ENCODE assay signal across 8 mouse cellular contexts in genomic region chr7:34388445-34389276, GRCm38 (mm10). TPM values are rescaled to one million over a fixed set of nuclear protein-coding genes. Genes with fewer than 3 reads are reported as not detected.
DNase-seq lines count a peak whose midpoint lies in the region; ATAC-seq and TF ChIP-seq lines count a peak whose summit lies in the region.

No protein-coding gene starts in this region.

- peak overlapping the region; percentile 76 for H3K27ac ChIP-seq in MEL (ENCODE audit: control insufficient read depth, low read depth, low read length)
- peak overlapping the region; percentile 98 for H3K27ac ChIP-seq in forebrain, postnatal 0 days (ENCODE audit: low read depth, low read length)

- peaks cover 9 to 15% of the 10 kb centered on the region in 2 experiments for H3K4me1 ChIP-seq in MEL (ENCODE audit: control insufficient read depth in 1 of 2, insufficient read depth in 2 of 2, low read length in 2 of 2)
- H3K4me1 ChIP-seq in forebrain, postnatal 0 days (ENCODE audit: insufficient read depth) = peaks cover 28% of the 10 kb centered on the region

- peaks cover 5 to 21% of the 10 kb centered on the region in 2 experiments; a peak in 3 of 4 replicates for H3K36me3 ChIP-seq in MEL (ENCODE audit: control insufficient read depth in 1 of 2, insufficient read depth in 2 of 2, low read length in 2 of 2)
- H3K36me3 ChIP-seq in forebrain, postnatal 0 days (ENCODE audit: insufficient read depth) = no peaks in the 10 kb centered on the region

- H3K4me3 ChIP-seq in MEL (ENCODE audit: control insufficient read depth in 1 of 2, insufficient read depth in 1 of 2, low read depth in 2 of 2, low read length in 2 of 2) = peak overlapping the region; percentile 89 to 97
- peak overlapping the region; percentile 89 for H3K4me3 ChIP-seq in forebrain, postnatal 0 days (ENCODE audit: low read depth, low read length)

- no peaks in the 10 kb centered on the region for H3K9me3 ChIP-seq in MEL (replicated peaks; ENCODE audit: insufficient read depth, low read length)
- no peaks in the 10 kb centered on the region for H3K9me3 ChIP-seq in forebrain, postnatal 0 days (ENCODE audit: low read length)

- no peaks in the 10 kb centered on the region for H3K27me3 ChIP-seq in MEL (ENCODE audit: control insufficient read depth in 1 of 2, insufficient read depth in 2 of 2, low read length in 2 of 2)
- H3K27me3 ChIP-seq in forebrain, postnatal 0 days (ENCODE audit: insufficient read depth, low read length) = no peaks in the 10 kb centered on the region

- DNase-seq in MEL (ENCODE audit: low read depth, low spot score) = peak; percentile 71
- DNase-seq in cerebellum, adult 18-20 months = peak; percentile 73 to 81
- peak; percentile 76 for DNase-seq in forebrain, postnatal 0 days
- DNase-seq in layer of hippocampus, postnatal 10 days (ENCODE audit: low spot score in 2 of 2) = peak; percentile 60 to 71
- DNase-seq in lung, postnatal 36 days = peak; percentile 71
- DNase-seq in retina, embryonic 14.5 days (ENCODE audit: low spot score) = peak; percentile 65
- peak; percentile 75 to 76 for DNase-seq in thymus, postnatal 36 days

- peak overlapping the region; percentile 97 for H3K9ac ChIP-seq in MEL (ENCODE audit: control insufficient read depth, low read depth, low read length, poor library complexity, severe bottlenecking)
- peak overlapping the region; percentile 97 for H3K9ac ChIP-seq in forebrain, postnatal 0 days

- peaks cover 53% of the 10 kb centered on the region for H3K79me2 ChIP-seq in MEL (ENCODE audit: control insufficient read depth, insufficient read depth, low read length, poor library complexity)

- TF ChIP-seq CTCF in MEL (IDR thresholded peaks at IDR 0.05 in 2 of 3, conservative IDR thresholded peaks at IDR 0.05 in 1 of 3; ENCODE audit: control insufficient read depth in 1 of 3, insufficient read depth in 1 of 3, low read depth in 2 of 3, low read length in 3 of 3, poor library complexity in 1 of 3, severe bottlenecking in 1 of 3) = no peak
- TF ChIP-seq CTCF in forebrain, postnatal 0 days (IDR thresholded peaks at IDR 0.05; ENCODE audit: low read depth) = no peak

- no peak for TF ChIP-seq POLR2A in MEL (IDR thresholded peaks at IDR 0.05; ENCODE audit: control insufficient read depth in 1 of 2, insufficient read depth in 1 of 2, low read depth in 1 of 2, low read length in 2 of 2, poor library complexity in 1 of 2)

- WGBS in forebrain, postnatal 0 days = under 1% methylated on average over 63 of the region's 64 CpGs

- H3K4me2 ChIP-seq in forebrain, postnatal 0 days (ENCODE audit: low read depth) = peak overlapping the region; percentile 86

- ATAC-seq in forebrain, postnatal 0 days = peak; percentile 57
- peak; percentile 43 to 51 for ATAC-seq in hematopoietic stem cell, adult 5-6 weeks (replicated peaks in 1 of 2; ENCODE audit: insufficient read depth in 1 of 2, low FRiP score in 2 of 2, low TSS enrichment in 1 of 2, low read depth in 1 of 2, poor library complexity in 2 of 2, severe bottlenecking in 2 of 2)

- peak in 1 of 2 experiments; percentile 33; a peak in 1 of 4 replicates for TF ChIP-seq EP300 in MEL (IDR thresholded peaks at IDR 0.05; ENCODE audit: low read depth in 1 of 2, low read length in 2 of 2)

- no peak for TF ChIP-seq RAD21 in MEL (IDR thresholded peaks at IDR 0.05; ENCODE audit: low read depth, low read length)

TF ChIP-seq in MEL, 35 proteins besides CTCF, POLR2A, EP300 and RAD21:
- no peak for TF ChIP-seq TBP (IDR thresholded peaks at IDR 0.05; ENCODE audit: low read depth, low read length)
- no peak for TF ChIP-seq KAT2A (conservative IDR thresholded peaks at IDR 0.05; ENCODE audit: low read depth, low read length)
- no peak for TF ChIP-seq MEF2A (IDR thresholded peaks at IDR 0.05; ENCODE audit: extremely low read depth, insufficient replicate concordance, low read depth, low read length, poor library complexity, severe bottlenecking)
- no peak for TF ChIP-seq POLR2AphosphoS2 (IDR thresholded peaks at IDR 0.05; ENCODE audit: low read length)
- no peak for TF ChIP-seq USF1 (IDR thresholded peaks at IDR 0.05; ENCODE audit: low read depth, low read length)
- TF ChIP-seq MYC (IDR thresholded peaks at IDR 0.05; ENCODE audit: low read depth, low read length) = 0 out of 2 replicates have a peak, but pooled peaks have one; percentile 29
- TF ChIP-seq MYB (IDR thresholded peaks at IDR 0.05; ENCODE audit: low read depth, low read length) = no peak
- peak; percentile 67 for TF ChIP-seq MXI1 (IDR thresholded peaks at IDR 0.05; ENCODE audit: low read depth, low read length)
- TF ChIP-seq ZKSCAN1 (IDR thresholded peaks at IDR 0.05; ENCODE audit: low read depth, low read length) = no peak
- no peak for TF ChIP-seq MAFK (IDR thresholded peaks at IDR 0.05; ENCODE audit: borderline replicate concordance, low read depth, low read length)
- no peak for TF ChIP-seq ETS1 (IDR thresholded peaks at IDR 0.05; ENCODE audit: low read depth, low read length)
- TF ChIP-seq RCOR1 (IDR thresholded peaks at IDR 0.05; ENCODE audit: low read depth, low read length) = no peak
- TF ChIP-seq MAX (IDR thresholded peaks at IDR 0.05; ENCODE audit: low read length) = 0 out of 2 replicates have a peak, but pooled peaks have one; percentile 36
- TF ChIP-seq MAZ (IDR thresholded peaks at IDR 0.05; ENCODE audit: low read depth, low read length) = no peak
- no peak for TF ChIP-seq NELFE (IDR thresholded peaks at IDR 0.05; ENCODE audit: low read depth, low read length)
- no peak for TF ChIP-seq JUND (IDR thresholded peaks at IDR 0.05; ENCODE audit: low read depth, low read length)
- no peak for TF ChIP-seq ZMIZ1 (IDR thresholded peaks at IDR 0.05; ENCODE audit: low read depth, low read length)
- TF ChIP-seq HCFC1 (IDR thresholded peaks at IDR 0.05; ENCODE audit: low read depth, low read length) = no peak; the same call in 1 of the 2 replicates
- peak; percentile 95; the same call in 1 of the 2 replicates for TF ChIP-seq CHD1 (IDR thresholded peaks at IDR 0.05; ENCODE audit: low read depth, low read length)
- TF ChIP-seq GATA1 (IDR thresholded peaks at IDR 0.05; ENCODE audit: low read depth, low read length) = no peak
TF ChIP-seq in MEL: peak in this region for 4.

RNA-seq across cellular contexts. Expression of gene Lsm14a, which starts 4.5 kb away (rescaled TPM):
- 66.4 and 70.1 TPM in 2 replicates for total RNA-seq in MEL (2012; rRNA removed)
- 100 to 1,000 TPM; 233 to 371 TPM for polyA plus RNA-seq in MEL (2012; ENCODE audit: insufficient read depth in 1 of 2, insufficient read length in 2 of 2, low read depth in 1 of 2, low replicate concordance in 2 of 2, missing spikeins in 1 of 2)
- 38.5 and 42.1 TPM in 2 replicates for total RNA-seq in forebrain, postnatal 0 days (2014; rRNA removed)
- 32.9 and 45.8 TPM in 2 replicates for polyA plus RNA-seq in forebrain, postnatal 0 days (2015; fragmentation: Nextera tagmentation; extraction: Ambion mirVana)
- total RNA-seq in hematopoietic stem cell, adult 5-6 weeks (2017) = 73.0 and 92.6 TPM in 2 replicates
- 10 to 100 TPM; 67.9 to 72.7 TPM for total RNA-seq in layer of hippocampus, postnatal 10 days (2021)

Comparison
In these comparisons a context has a peak if more than half of its experiments do, and no peak if none do; other contexts are left out.
1. Peak in every context shown above with its lines: DNase-seq, ATAC-seq, H3K4me3 ChIP-seq and H3K27ac ChIP-seq.